ENCODE assay signal across 9 mouse cellular contexts in the genomic region with DNA sequence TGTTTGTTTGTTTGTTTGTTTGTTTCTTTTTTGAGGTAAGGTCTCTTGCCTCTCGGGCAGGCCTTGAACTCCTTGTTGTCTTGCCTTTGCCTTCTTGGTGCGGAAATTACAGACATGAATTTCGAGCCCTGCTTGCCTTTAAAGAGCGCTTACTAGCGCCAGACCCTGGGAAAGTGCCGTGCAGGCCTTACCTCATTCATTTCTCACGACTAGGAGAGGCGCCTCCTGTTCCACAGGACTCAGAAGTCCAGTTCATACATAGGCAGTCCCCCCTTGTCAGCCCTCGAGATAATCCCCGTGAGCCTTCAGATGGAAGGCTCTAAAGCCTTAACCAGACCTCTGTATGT. TPM values are rescaled to one million over a fixed set of nuclear protein-coding genes. Genes with fewer than 3 reads are reported as not detected.
DNase-seq lines count a peak whose midpoint lies in the region; ATAC-seq and TF ChIP-seq lines count a peak whose summit lies in the region.
"Had no signal": no experiment of that assay in that cellular context is flagged by ENCODE, and none has a peak within 500 bp of the region (broad histone marks: within the 10 kb centered on the region; RNA-seq: fewer than 3 reads in every experiment).

No protein-coding gene starts in this region.

- WGBS in heart, embryonic 15.5 days, result 0% methylated on average over 10 of the region's 10 CpGs
- WGBS in embryonic facial prominence, embryonic 14.5 days, result 0% methylated on average over 10 of the region's 10 CpGs
- under 1% methylated on average over 10 of the region's 10 CpGs for WGBS in limb, embryonic 10.5 days
- under 1% methylated on average over 10 of the region's 10 CpGs for WGBS in neural tube, embryonic 12.5 days

- no peaks in the 10 kb centered on the region for H3K36me3 ChIP-seq in heart, embryonic 15.5 days
- H3K36me3 ChIP-seq in G1E (replicated peaks), result peaks cover 63% of the 10 kb centered on the region
- H3K36me3 ChIP-seq in embryonic facial prominence, embryonic 14.5 days (ENCODE audit: control insufficient read depth, insufficient read depth, low read length), result 0 out of 2 replicates have a peak, but pooled peaks cover 5% of the 10 kb centered on the region
- H3K36me3 ChIP-seq in limb, embryonic 10.5 days, result peaks cover 52% of the 10 kb centered on the region
- peaks cover 8% of the 10 kb centered on the region; the same call in 1 of the 2 replicates for H3K36me3 ChIP-seq in neural tube, embryonic 12.5 days

- ATAC-seq in heart, embryonic 15.5 days (replicated peaks; ENCODE audit: insufficient number of reproducible peaks, insufficient read depth, low FRiP score, low read depth), result no peak
- ATAC-seq in G1E (ENCODE audit: extremely low read depth, insufficient number of reproducible peaks, low FRiP score, poor library complexity, severe bottlenecking), result no peak
- peak; percentile 21; the same call in 1 of the 2 replicates for ATAC-seq in embryonic facial prominence, embryonic 14.5 days (ENCODE audit: low read depth)
- ATAC-seq in neural tube, embryonic 12.5 days (ENCODE audit: low FRiP score, low read depth), result no peak

- no peak for DNase-seq in heart, adult 8-10 months (ENCODE audit: low spot score)
- DNase-seq in G1E (ENCODE audit: low spot score), result no peak
- peak; percentile 71 for DNase-seq in embryonic facial prominence, embryonic 14.5 days (ENCODE audit: low spot score)
- DNase-seq in limb, embryonic 10.5 days (ENCODE audit: low spot score), result peak; percentile 52
- no peak for DNase-seq in ovary, postnatal 14 days (ENCODE audit: low spot score)
- no peak for DNase-seq in right cerebral cortex, postnatal 25 days

- H3K27ac ChIP-seq in heart, embryonic 15.5 days, result peak overlapping the region; percentile 76
- peak overlapping the region; percentile 70 for H3K27ac ChIP-seq in embryonic facial prominence, embryonic 14.5 days (replicated peaks; ENCODE audit: low read depth, low read length)
- peak overlapping the region; percentile 92 for H3K27ac ChIP-seq in limb, embryonic 10.5 days
- H3K27ac ChIP-seq in neural tube, embryonic 12.5 days, result no peak overlapping the region

- peak overlapping the region; percentile 89 for H3K9ac ChIP-seq in heart, embryonic 15.5 days
- H3K9ac ChIP-seq in embryonic facial prominence, embryonic 14.5 days (ENCODE audit: low read depth, low read length), result peak overlapping the region; percentile 95
- H3K9ac ChIP-seq in neural tube, embryonic 12.5 days, result peak overlapping the region; percentile 88

- H3K4me3 ChIP-seq in heart, embryonic 15.5 days, result peak overlapping the region; percentile 91
- peak overlapping the region; percentile 80 for H3K4me3 ChIP-seq in G1E (ENCODE audit: low read depth, low read length)
- peak overlapping the region; percentile 95 for H3K4me3 ChIP-seq in embryonic facial prominence, embryonic 14.5 days (ENCODE audit: low read depth, low read length)
- H3K4me3 ChIP-seq in limb, embryonic 10.5 days, result peak overlapping the region; percentile 77
- peak overlapping the region; percentile 96 for H3K4me3 ChIP-seq in neural tube, embryonic 12.5 days

- H3K4me2 ChIP-seq in heart, embryonic 15.5 days, result peak overlapping the region; percentile 85
- peak overlapping the region; percentile 93 for H3K4me2 ChIP-seq in embryonic facial prominence, embryonic 14.5 days (ENCODE audit: low read depth, low read length)
- H3K4me2 ChIP-seq in neural tube, embryonic 12.5 days (replicated peaks), result peak overlapping the region; percentile 98

- H3K9me3 ChIP-seq in heart, embryonic 15.5 days (replicated peaks), result no peaks in the 10 kb centered on the region
- no peaks in the 10 kb centered on the region for H3K9me3 ChIP-seq in G1E (replicated peaks)
- H3K9me3 ChIP-seq in embryonic facial prominence, embryonic 14.5 days (ENCODE audit: control insufficient read depth, low read length), result no peaks in the 10 kb centered on the region
- no peaks in the 10 kb centered on the region for H3K9me3 ChIP-seq in limb, embryonic 10.5 days (replicated peaks)
- H3K9me3 ChIP-seq in neural tube, embryonic 12.5 days, result no peaks in the 10 kb centered on the region

- no peak for TF ChIP-seq CTCF in G1E (IDR thresholded peaks at IDR 0.05; ENCODE audit: low read depth, low read length)

- H3K27me3 ChIP-seq in heart, embryonic 15.5 days, result no peaks in the 10 kb centered on the region
- no peaks in the 10 kb centered on the region for H3K27me3 ChIP-seq in G1E (ENCODE audit: insufficient read depth, low read length)
- H3K27me3 ChIP-seq in embryonic facial prominence, embryonic 14.5 days (replicated peaks; ENCODE audit: control insufficient read depth, insufficient read depth, low read length), result no peaks in the 10 kb centered on the region
- H3K27me3 ChIP-seq in limb, embryonic 10.5 days (ENCODE audit: low read depth, poor library complexity, severe bottlenecking), result no peaks in the 10 kb centered on the region
- H3K27me3 ChIP-seq in neural tube, embryonic 12.5 days (replicated peaks), result no peaks in the 10 kb centered on the region

- H3K4me1 ChIP-seq in heart, embryonic 15.5 days (replicated peaks), result peaks cover 19% of the 10 kb centered on the region
- H3K4me1 ChIP-seq in G1E (ENCODE audit: insufficient read depth, low read depth, low read length), result peaks cover 45% of the 10 kb centered on the region
- H3K4me1 ChIP-seq in embryonic facial prominence, embryonic 14.5 days (ENCODE audit: control insufficient read depth, insufficient read depth, low read length), result peaks cover 15% of the 10 kb centered on the region
- peaks cover 22% of the 10 kb centered on the region for H3K4me1 ChIP-seq in limb, embryonic 10.5 days
- H3K4me1 ChIP-seq in neural tube, embryonic 12.5 days, result peaks cover 23% of the 10 kb centered on the region

RNA-seq across cellular contexts. Expression of a gene that starts 0.8 kb away (rescaled TPM):
- polyA plus RNA-seq in heart, embryonic 15.5 days (2015; fragmentation: Nextera tagmentation; extraction: Ambion mirVana), result 15.8 and 23.4 TPM in 2 replicates
- 10 to 100 TPM; 15.3 to 19.8 (median 16.4) TPM for total RNA-seq in heart, adult 8-10 months (2022)
- total RNA-seq in G1E (2014; fragmentation: Nextera tagmentation) (62.8 and 77.7 TPM in 2 replicates), G1E (2017) (22.1 and 24.4 TPM in 2 replicates)
- polyA plus RNA-seq in G1E (2012), result 89.5 and 106 TPM in 2 replicates
- 35.4 and 39.4 TPM in 2 replicates for polyA plus RNA-seq in embryonic facial prominence, embryonic 14.5 days (2014; fragmentation: Nextera tagmentation; extraction: Ambion mirVana)
- polyA plus RNA-seq in limb, embryonic 10.5 days (2016; fragmentation: Nextera tagmentation; extraction: Ambion mirVana), result 74.4 and 77.1 TPM in 2 replicates
- 26.4 and 34.4 TPM in 2 replicates for polyA plus RNA-seq in neural tube, embryonic 12.5 days (2016; fragmentation: Nextera tagmentation; extraction: Ambion mirVana)

RNA-seq across cellular contexts. Expression of a gene that starts 0.9 kb away (rescaled TPM):
- 26.9 and 32.0 TPM in 2 replicates for polyA plus RNA-seq in heart, embryonic 15.5 days (2015; fragmentation: Nextera tagmentation; extraction: Ambion mirVana)
- total RNA-seq in heart, adult 8-10 months (2022), result 10 to 100 TPM; 20.8 to 25.2 (median 24.1) TPM
- total RNA-seq in G1E (2014; fragmentation: Nextera tagmentation) (5.0 TPM in 2 replicates), G1E (2017) (16.1 and 16.9 TPM in 2 replicates)
- polyA plus RNA-seq in G1E (2012), result 6.1 and 7.2 TPM in 2 replicates
- polyA plus RNA-seq in embryonic facial prominence, embryonic 14.5 days (2014; fragmentation: Nextera tagmentation; extraction: Ambion mirVana), result 30.2 and 30.8 TPM in 2 replicates
- polyA plus RNA-seq in limb, embryonic 10.5 days (2016; fragmentation: Nextera tagmentation; extraction: Ambion mirVana), result 26.8 and 27.5 TPM in 2 replicates
- polyA plus RNA-seq in neural tube, embryonic 12.5 days (2016; fragmentation: Nextera tagmentation; extraction: Ambion mirVana), result 27.5 and 28.8 TPM in 2 replicates

RNA-seq across cellular contexts. Expression of a gene that starts 6.2 kb away (rescaled TPM):
- polyA plus RNA-seq in heart, embryonic 15.5 days (2015; fragmentation: Nextera tagmentation; extraction: Ambion mirVana), result not detected in 2 replicates
- total RNA-seq in heart, adult 8-10 months (2022), result 1 to 10 TPM in 2 of 4 experiments, not detected in 2; 1.3 to 3.7 TPM
- total RNA-seq in G1E (2014; fragmentation: Nextera tagmentation) (not detected in 2 replicates), G1E (2017) (not detected in 2 replicates)
- not detected in 2 replicates for polyA plus RNA-seq in G1E (2012)
- not detected in 2 replicates for polyA plus RNA-seq in embryonic facial prominence, embryonic 14.5 days (2014; fragmentation: Nextera tagmentation; extraction: Ambion mirVana)
- not detected in 2 replicates for polyA plus RNA-seq in limb, embryonic 10.5 days (2016; fragmentation: Nextera tagmentation; extraction: Ambion mirVana)
- not detected in 2 replicates for polyA plus RNA-seq in neural tube, embryonic 12.5 days (2016; fragmentation: Nextera tagmentation; extraction: Ambion mirVana)
- polyA plus RNA-seq: frontal cortex, adult 2 months had no signal

RNA-seq across cellular contexts. Expression of a gene that starts 21.0 kb away (rescaled TPM):
- 8.4 and 10.1 TPM in 2 replicates for polyA plus RNA-seq in heart, embryonic 15.5 days (2015; fragmentation: Nextera tagmentation; extraction: Ambion mirVana)
- total RNA-seq in heart, adult 8-10 months (2022), result 100 to 1,000 TPM in 3 of 4 experiments, 10 to 100 TPM in 1; 97.7 to 135 (median 112) TPM
- 24.6 and 27.5 TPM in 2 replicates for total RNA-seq in G1E (2014; fragmentation: Nextera tagmentation)
- total RNA-seq in G1E (2017), result 0.66 and 0.93 TPM in 2 replicates
- polyA plus RNA-seq in G1E (2012), result 1.4 and 1.8 TPM in 2 replicates
- polyA plus RNA-seq in embryonic facial prominence, embryonic 14.5 days (2014; fragmentation: Nextera tagmentation; extraction: Ambion mirVana), result 5.4 and 5.7 TPM in 2 replicates
- 1.4 and 3.3 TPM in 2 replicates for polyA plus RNA-seq in limb, embryonic 10.5 days (2016; fragmentation: Nextera tagmentation; extraction: Ambion mirVana)
- polyA plus RNA-seq in neural tube, embryonic 12.5 days (2016; fragmentation: Nextera tagmentation; extraction: Ambion mirVana), result 3.8 and 4.2 TPM in 2 replicates

RNA-seq across cellular contexts. Expression of a gene that starts 46.6 kb away (rescaled TPM):
- 0.33 and 0.38 TPM in 2 replicates for polyA plus RNA-seq in heart, embryonic 15.5 days (2015; fragmentation: Nextera tagmentation; extraction: Ambion mirVana)
- 1 to 10 TPM; 1.8 to 6.1 (median 3.6) TPM for total RNA-seq in heart, adult 8-10 months (2022)
- total RNA-seq in G1E (2014; fragmentation: Nextera tagmentation), result 1.8 and 2.6 TPM in 2 replicates
- total RNA-seq in G1E (2017), result 0.12 TPM in 1 of 2 replicates, not detected in the other
- 3.3 and 4.2 TPM in 2 replicates for polyA plus RNA-seq in G1E (2012)
- 0.06 TPM in 1 of 2 replicates, not detected in the other for polyA plus RNA-seq in embryonic facial prominence, embryonic 14.5 days (2014; fragmentation: Nextera tagmentation; extraction: Ambion mirVana)
- polyA plus RNA-seq in limb, embryonic 10.5 days (2016; fragmentation: Nextera tagmentation; extraction: Ambion mirVana), result 0.04 and 0.08 TPM in 2 replicates
- polyA plus RNA-seq in neural tube, embryonic 12.5 days (2016; fragmentation: Nextera tagmentation; extraction: Ambion mirVana), result 0.17 and 0.34 TPM in 2 replicates

Comparison
In these comparisons a context has a peak if more than half of its experiments do, and no peak if none do; other contexts are left out.
1. DNase-seq: peak in embryonic facial prominence, embryonic 14.5 days (single experiment) and limb, embryonic 10.5 days (single experiment); none in heart, adult 8-10 months (single experiment), G1E (single experiment), ovary, postnatal 14 days (single experiment) and right cerebral cortex, postnatal 25 days (single experiment).
2. Peak in every context shown above with its lines, with median percentiles within 50 percentile points of each other: H3K4me2 ChIP-seq, H3K4me3 ChIP-seq and H3K9ac ChIP-seq.